Mouse (Mus musculus) embryonic facial prominence, embryonic 14.5 days (tissue): ENCODE measurements around the gene Slc7a5. TPM values are rescaled to one million over a fixed set of nuclear protein-coding genes. Genes with fewer than 3 reads are reported as not detected.

Experiments
- ATAC-seq: fragments of 200-750 bp; cut with Nextera tagmentation; 2 replicates; pipeline ENCODE4 v1.8.0; 2017; ENCODE audit warnings: low read depth, moderate number of reproducible peaks, moderate TSS enrichment
- DNase-seq: peaks from one replicate; pipeline ENCODE4 v3.0.0-alpha.2; 2015; ENCODE audit warnings: low spot score
- H3K27ac ChIP-seq: fragments of 300-500 bp; sonication (generic); replicated peaks from 2 replicates; pipeline ENCODE4 v1.5.1; 2014; ENCODE audit warnings: low read depth, mild to moderate bottlenecking, low read length, moderate library complexity
- H3K27me3 ChIP-seq: fragments of 300-500 bp; sonication (generic); replicated peaks from 2 replicates; pipeline ENCODE4 v1.6.1; 2014; ENCODE audit warnings: low read length; ENCODE audit not compliant: control insufficient read depth, insufficient read depth
- H3K36me3 ChIP-seq: fragments of 300-500 bp; sonication (generic); 2 replicates; pipeline ENCODE4 v1.6.1; 2014; ENCODE audit warnings: low read length, mixed read lengths; ENCODE audit not compliant: control insufficient read depth, insufficient read depth
- H3K4me1 ChIP-seq: fragments of 300-500 bp; sonication (generic); 2 replicates; pipeline ENCODE4 v1.6.1; 2014; ENCODE audit warnings: antibody characterized with exemption, low read length; ENCODE audit not compliant: control insufficient read depth, insufficient read depth
- H3K4me2 ChIP-seq: fragments of 300-500 bp; sonication (generic); 2 replicates; pipeline ENCODE4 v1.6.1; 2014; ENCODE audit warnings: low read depth, mild to moderate bottlenecking, low read length, moderate library complexity, mixed read lengths
- H3K4me3 ChIP-seq: fragments of 300-500 bp; sonication (generic); 2 replicates; pipeline ENCODE4 v1.5.1; 2014; ENCODE audit warnings: low read depth, mild to moderate bottlenecking, low read length
- H3K9ac ChIP-seq: fragments of 300-500 bp; sonication (generic); 2 replicates; pipeline ENCODE4 v1.6.1; 2014; ENCODE audit warnings: low read depth, mild to moderate bottlenecking, low read length, moderate library complexity, mixed read lengths
- H3K9me3 ChIP-seq: fragments of 300-500 bp; sonication (generic); 2 replicates; pipeline ENCODE4 v1.6.1; 2016; ENCODE audit warnings: low read length; ENCODE audit not compliant: control insufficient read depth
- WGBS: fragments of 180-500 bp; shearing (Covaris S2); extraction: QIAGEN DNeasy Blood & Tissue Kit; methylation state at CpG from one replicate; pipeline ENCODE4 v1.1.7; 2014; 5-methylcytosine and 5-hydroxymethylcytosine counted together
- polyA plus RNA-seq: library from polyadenylated mRNA; unstranded; fragments of >200 nt; fragmentation: Nextera tagmentation; extraction: Ambion mirVana; gene quantifications from 2 replicates; pipeline ENCODE4 v1.2.1, GENCODE M21; 2014

Gene Slc7a5
- polyA plus RNA-seq, 1 experiment from 2014 or later = 29.6 TPM

- ATAC-seq (no peak), DNase-seq (no peak)
- Histone ChIP-seq H3K4me3 (no peak overlapping the region), H3K27ac (no peak overlapping the region), H3K4me2 (no peak overlapping the region), H3K36me3 (no peaks in the 10 kb centered on the region), H3K27me3 (no peaks in the 10 kb centered on the region), H3K4me1 (peaks cover 10% of the 10 kb centered on the region; the same call in 1 of the 2 replicates), H3K9ac (no peak overlapping the region), H3K9me3 (no peaks in the 10 kb centered on the region)
- WGBS = 81% methylated on average over 14 of the region's 14 CpGs
Measured at GRCm38 (mm10) chr8:121932668-121933520, 25.4 kb upstream of the Slc7a5 start.

GRCm38 (mm10) chr8:121932026-121932667 lies 24.7 kb upstream of the Slc7a5 start:
- Histone ChIP-seq H3K4me2 (no peak overlapping the region), H3K4me1 (peaks cover 10% of the 10 kb centered on the region; the same call in 1 of the 2 replicates), H3K9me3 (no peaks in the 10 kb centered on the region), H3K27me3 (no peaks in the 10 kb centered on the region), H3K9ac (no peak overlapping the region), H3K36me3 (no peaks in the 10 kb centered on the region), H3K27ac (no peak overlapping the region), H3K4me3 (no peak overlapping the region)
- no peak for ATAC-seq
- no peak for DNase-seq
- 70% methylated on average over 12 of the region's 12 CpGs for WGBS

- H3K27me3 ChIP-seq = no peaks in the 10 kb centered on the region
- H3K9me3 ChIP-seq = no peaks in the 10 kb centered on the region
- H3K4me2 ChIP-seq = no peak overlapping the region
- H3K4me3 ChIP-seq = no peak overlapping the region
- no peak for DNase-seq
- H3K4me1 ChIP-seq = peaks cover 10% of the 10 kb centered on the region; the same call in 1 of the 2 replicates
- H3K27ac ChIP-seq = no peak overlapping the region
- no peaks in the 10 kb centered on the region for H3K36me3 ChIP-seq
- H3K9ac ChIP-seq = no peak overlapping the region
- no peak for ATAC-seq
- WGBS = 84% methylated on average over 7 of the region's 7 CpGs
Measured at GRCm38 (mm10) chr8:121931571-121931970, 24.1 kb upstream of the Slc7a5 start.

DNA sequence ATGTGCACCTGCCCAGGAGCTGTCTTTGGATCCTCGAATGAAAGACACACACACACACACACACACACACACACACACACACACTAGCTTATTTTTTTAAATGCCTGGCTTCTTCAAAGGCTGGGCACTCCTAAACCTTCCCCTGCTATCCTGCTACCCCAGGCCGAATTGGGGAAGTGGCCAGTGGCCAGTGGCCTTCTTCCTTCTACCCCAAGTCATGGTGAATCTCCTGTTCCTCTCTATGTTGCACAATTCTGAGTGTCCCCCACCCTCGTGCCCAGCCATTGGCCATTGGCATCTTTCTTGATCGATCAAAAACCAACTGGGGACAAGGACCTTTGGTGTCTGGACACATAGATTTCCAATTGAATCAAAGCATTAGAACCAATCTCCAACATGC lies 22.6 kb upstream of the Slc7a5 start:
- DNase-seq = no peak
- Histone ChIP-seq H3K4me1 (peaks cover 3% of the 10 kb centered on the region; the same call in 1 of the 2 replicates), H3K27ac (no peak overlapping the region), H3K9me3 (no peaks in the 10 kb centered on the region), H3K4me3 (no peak overlapping the region), H3K4me2 (no peak overlapping the region), H3K27me3 (no peaks in the 10 kb centered on the region), H3K36me3 (no peaks in the 10 kb centered on the region), H3K9ac (no peak overlapping the region)
- no peak for ATAC-seq
- WGBS = 85% methylated on average over 4 of the region's 4 CpGs

GRCm38 (mm10) chr8:121927316-121927715 lies 19.8 kb upstream of the Slc7a5 start:
- no peak overlapping the region for H3K4me2 ChIP-seq
- no peaks in the 10 kb centered on the region for H3K4me1 ChIP-seq
- H3K36me3 ChIP-seq = no peaks in the 10 kb centered on the region
- H3K27ac ChIP-seq = no peak overlapping the region
- H3K4me3 ChIP-seq = no peak overlapping the region
- no peaks in the 10 kb centered on the region for H3K27me3 ChIP-seq
- ATAC-seq (0 out of 2 replicates have a peak, but pooled peaks have one; percentile 78), DNase-seq (peak; percentile 50)
- H3K9me3 ChIP-seq = no peaks in the 10 kb centered on the region
- whole genome bisulfite sequencing = 40% methylated on average over 8 of the region's 8 CpGs
- no peak overlapping the region for H3K9ac ChIP-seq

- DNase-seq (no peak), ATAC-seq (no peak)
- no peak overlapping the region for H3K4me3 ChIP-seq
- no peaks in the 10 kb centered on the region for H3K27me3 ChIP-seq
- H3K4me2 ChIP-seq = no peak overlapping the region
- 58% methylated on average over 8 of the region's 8 CpGs for WGBS
- no peak overlapping the region for H3K9ac ChIP-seq
- H3K36me3 ChIP-seq = no peaks in the 10 kb centered on the region
- no peaks in the 10 kb centered on the region for H3K9me3 ChIP-seq
- no peaks in the 10 kb centered on the region for H3K4me1 ChIP-seq
- H3K27ac ChIP-seq = no peak overlapping the region
Measured at GRCm38 (mm10) chr8:121926266-121926665, 18.8 kb upstream of the Slc7a5 start.

DNA sequence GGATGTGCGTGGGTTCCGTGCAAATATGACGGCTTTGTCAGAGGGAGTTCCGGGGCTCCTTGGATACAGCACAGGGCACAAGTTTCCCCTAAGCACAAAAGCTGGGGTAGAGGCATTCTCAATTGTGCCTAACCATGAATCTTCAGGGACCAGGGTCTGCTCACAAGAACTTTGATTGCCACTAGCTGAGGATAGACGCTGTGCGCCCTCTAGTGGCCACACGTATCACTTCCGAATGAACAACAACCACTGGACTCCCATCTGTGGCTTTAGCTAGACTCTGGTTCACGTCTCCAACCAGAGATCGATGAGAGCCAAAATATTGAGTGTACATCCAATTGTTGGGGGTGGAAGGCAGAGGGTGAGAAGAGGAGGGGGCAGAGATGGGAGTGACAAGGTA lies 18.1 kb upstream of the Slc7a5 start:
- peak; percentile 86 for DNase-seq
- Histone ChIP-seq H3K27ac (no peak overlapping the region), H3K9me3 (no peaks in the 10 kb centered on the region), H3K36me3 (no peaks in the 10 kb centered on the region), H3K4me3 (no peak overlapping the region), H3K4me1 (no peaks in the 10 kb centered on the region), H3K9ac (no peak overlapping the region), H3K27me3 (no peaks in the 10 kb centered on the region), H3K4me2 (no peak overlapping the region)
- ATAC-seq = 0 out of 2 replicates have a peak, but pooled peaks have one; percentile 39
- WGBS = 29% methylated on average over 10 of the region's 10 CpGs

DNA sequence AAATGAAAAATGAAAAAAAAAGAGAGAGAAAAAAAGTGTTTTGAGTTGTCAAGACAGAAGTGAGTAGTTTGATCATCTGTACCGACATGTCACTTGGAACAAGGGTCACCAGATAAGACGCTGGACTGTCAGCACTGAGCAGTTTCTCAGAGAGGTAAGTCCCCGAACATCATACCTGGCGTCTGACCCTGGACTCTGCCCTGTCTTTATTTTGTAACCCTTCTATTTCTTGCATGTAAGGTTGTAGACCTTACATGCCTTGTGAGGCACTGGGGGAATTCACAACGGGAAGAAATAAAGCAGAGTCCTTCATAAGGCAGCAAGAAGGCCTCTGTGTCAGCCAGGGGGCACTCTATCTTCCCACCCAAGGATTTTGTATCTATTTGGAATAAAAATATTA lies 17.2 kb upstream of the Slc7a5 start:
- WGBS = 82% methylated on average over 5 of the region's 5 CpGs

More for the DNA sequence above, 17.2 kb upstream of the Slc7a5 start:
- DNase-seq (no peak), ATAC-seq (no peak)
- no peak overlapping the region for H3K9ac ChIP-seq
- no peak overlapping the region for H3K27ac ChIP-seq
- H3K4me3 ChIP-seq = no peak overlapping the region
- H3K4me2 ChIP-seq = no peak overlapping the region
- no peaks in the 10 kb centered on the region for H3K4me1 ChIP-seq
- no peaks in the 10 kb centered on the region for H3K36me3 ChIP-seq
- no peaks in the 10 kb centered on the region for H3K27me3 ChIP-seq
- H3K9me3 ChIP-seq = no peaks in the 10 kb centered on the region
